Mouse (Mus musculus) MEL (cell line): ENCODE results near the gene Dmkn. TPM values are rescaled to one million over a fixed set of nuclear protein-coding genes. Genes with fewer than 3 reads are reported as not detected.
A peak's percentile ranks its signal among the peaks of the same experiment; 100 is the strongest.

Experiments used
- DNase-seq: peaks from one replicate; pipeline ENCODE4 v3.0.0; 2011; ENCODE audit warnings: low read depth, low spot score
- H3K27ac ChIP-seq: 2 replicates; pipeline ENCODE4 v1.5.1; 2012; ENCODE audit warnings: low read depth, mild to moderate bottlenecking, control low read depth, low read length, moderate library complexity; ENCODE audit not compliant: control insufficient read depth
- H3K27me3 ChIP-seq, 2 experiments: fragments of 150-350 bp in 1 of 2; sonication (generic) in 1 of 2; 2 replicates each; pipeline ENCODE4 v1.6.1; 2012; ENCODE audit warnings: low read length in 2 of 2, mild to moderate bottlenecking in 2 of 2, improper control_type of control experiment in 1 of 2, moderate library complexity in 1 of 2; ENCODE audit not compliant: insufficient read depth in 2 of 2, control insufficient read depth in 1 of 2
- H3K36me3 ChIP-seq, 2 experiments: 2 replicates each; pipeline ENCODE4 v1.6.1; 2012 to 2014; ENCODE audit warnings: low read length in 2 of 2, improper control_type of control experiment in 1 of 2, inconsistent platforms in 1 of 2, mild to moderate bottlenecking in 1 of 2; ENCODE audit not compliant: insufficient read depth in 2 of 2, control insufficient read depth in 1 of 2
- H3K4me1 ChIP-seq, 2 experiments: fragments of 150-350 bp in 1 of 2; sonication (generic) in 1 of 2; 2 replicates each; pipeline ENCODE4 v1.6.1; 2012; ENCODE audit warnings: low read length in 2 of 2, improper control_type of control experiment in 1 of 2, mild to moderate bottlenecking in 1 of 2; ENCODE audit not compliant: insufficient read depth in 2 of 2, control insufficient read depth in 1 of 2
- H3K4me3 ChIP-seq, 2 experiments: fragments of 150-350 bp in 1 of 2; sonication (generic) in 1 of 2; 2 replicates each; pipeline ENCODE4 v1.5.1; 2012; ENCODE audit warnings: low read depth in 2 of 2, low read length in 2 of 2, mild to moderate bottlenecking in 2 of 2, moderate library complexity in 2 of 2, control low read depth in 1 of 2, improper control_type of control experiment in 1 of 2; ENCODE audit not compliant: control insufficient read depth in 1 of 2, insufficient read depth in 1 of 2
- H3K79me2 ChIP-seq: 2 replicates; pipeline ENCODE4 v1.6.1; 2012; ENCODE audit warnings: mild to moderate bottlenecking, low read length, moderate library complexity; ENCODE audit not compliant: control insufficient read depth, poor library complexity, insufficient read depth
- H3K9ac ChIP-seq: 2 replicates; pipeline ENCODE4 v1.6.1; 2012; ENCODE audit warnings: low read depth, mild to moderate bottlenecking, control low read depth, low read length, moderate library complexity; ENCODE audit not compliant: control insufficient read depth, poor library complexity, severe bottlenecking
- H3K9me3 ChIP-seq: fragments of 150-350 bp; sonication (generic); replicated peaks from 2 replicates; pipeline ENCODE4 v1.6.1; 2012; ENCODE audit warnings: mild to moderate bottlenecking, low read length, improper control_type of control experiment, moderate library complexity; ENCODE audit not compliant: insufficient read depth
- BHLHE40 ChIP-seq: IDR thresholded peaks from 2 replicates; pipeline ENCODE4 v1.6.1; 2012; ENCODE audit warnings: low read depth, mild to moderate bottlenecking, inconsistent platforms, low read length, improper control_type of control experiment, borderline replicate concordance
- CHD1 ChIP-seq: IDR thresholded peaks from 2 replicates; pipeline ENCODE4 v1.6.1; 2012; ENCODE audit warnings: low read depth, mild to moderate bottlenecking, inconsistent platforms, low read length, improper control_type of control experiment
- CHD2 ChIP-seq: IDR thresholded peaks from 2 replicates; pipeline ENCODE4 v1.6.1; 2011; ENCODE audit warnings: low read length, improper control_type of control experiment
- E2F4 ChIP-seq: IDR thresholded peaks from 2 replicates; pipeline ENCODE4 v1.6.1; 2011; ENCODE audit warnings: low read depth, low read length, improper control_type of control experiment, borderline replicate concordance
- ELF1 ChIP-seq: IDR thresholded peaks from 2 replicates; pipeline ENCODE4 v1.6.1; 2014; ENCODE audit warnings: low read depth, mild to moderate bottlenecking, inconsistent platforms, low read length, improper control_type of control experiment, moderate library complexity
- EP300 ChIP-seq, 2 experiments: IDR thresholded peaks; 2 replicates each; pipeline ENCODE4 v1.6.1; 2011; ENCODE audit warnings: improper control_type of control experiment in 2 of 2, low read length in 2 of 2, low read depth in 1 of 2, mild to moderate bottlenecking in 1 of 2
- GABPA ChIP-seq: IDR thresholded peaks from 2 replicates; pipeline ENCODE4 v1.6.1; 2012; ENCODE audit warnings: low read depth, mild to moderate bottlenecking, inconsistent platforms, low read length, improper control_type of control experiment, moderate library complexity
- GATA1 ChIP-seq: IDR thresholded peaks from 2 replicates; pipeline ENCODE4 v1.6.1; 2011; ENCODE audit warnings: low read depth, low read length, improper control_type of control experiment
- JUND ChIP-seq: IDR thresholded peaks from 2 replicates; pipeline ENCODE4 v1.6.1; 2011; ENCODE audit warnings: low read depth, mild to moderate bottlenecking, improper control_type of control experiment, low read length
- KAT2A ChIP-seq: conservative IDR thresholded peaks from 2 replicates; pipeline ENCODE4 v1.6.1; 2012; ENCODE audit warnings: low read depth, low read length, improper control_type of control experiment, inconsistent platforms
- MAFK ChIP-seq: IDR thresholded peaks from 2 replicates; pipeline ENCODE4 v1.6.1; 2011; ENCODE audit warnings: low read depth, mild to moderate bottlenecking, low read length, improper control_type of control experiment, borderline replicate concordance
- MAX ChIP-seq: IDR thresholded peaks from 2 replicates; pipeline ENCODE4 v1.6.1; 2011; ENCODE audit warnings: low read length, improper control_type of control experiment
- MXI1 ChIP-seq: IDR thresholded peaks from 2 replicates; pipeline ENCODE4 v1.6.1; 2011; ENCODE audit warnings: mild to moderate bottlenecking, low read depth, low read length, improper control_type of control experiment
- MYC ChIP-seq: IDR thresholded peaks from 2 replicates; pipeline ENCODE4 v1.6.1; 2011; ENCODE audit warnings: low read depth, mild to moderate bottlenecking, low read length, improper control_type of control experiment, moderate library complexity
- NRF1 ChIP-seq: IDR thresholded peaks from 2 replicates; pipeline ENCODE4 v1.6.1; 2014; ENCODE audit warnings: low read depth, mild to moderate bottlenecking, inconsistent platforms, low read length, improper control_type of control experiment, moderate library complexity; ENCODE audit not compliant: poor library complexity, insufficient read depth, severe bottlenecking
- POLR2AphosphoS2 ChIP-seq: IDR thresholded peaks from 2 replicates; pipeline ENCODE4 v1.6.1; 2011; ENCODE audit warnings: low read length, improper control_type of control experiment
- POLR2AphosphoS5 ChIP-seq: IDR thresholded peaks from 2 replicates; pipeline ENCODE4 v1.6.1; 2012; ENCODE audit warnings: low read depth, borderline replicate concordance, mild to moderate bottlenecking, inconsistent platforms, low read length, moderate library complexity, mixed read lengths
- RAD21 ChIP-seq: IDR thresholded peaks from 2 replicates; pipeline ENCODE4 v1.6.1; 2011; ENCODE audit warnings: mild to moderate bottlenecking, low read depth, low read length, improper control_type of control experiment
- RCOR1 ChIP-seq: IDR thresholded peaks from 2 replicates; pipeline ENCODE4 v1.6.1; 2012; ENCODE audit warnings: low read depth, mild to moderate bottlenecking, inconsistent platforms, low read length, improper control_type of control experiment
- SIN3A ChIP-seq: IDR thresholded peaks from 2 replicates; pipeline ENCODE4 v1.6.1; 2012; ENCODE audit warnings: low read length, improper control_type of control experiment, inconsistent platforms
- SMC3 ChIP-seq: IDR thresholded peaks from 2 replicates; pipeline ENCODE4 v1.6.1; 2011; ENCODE audit warnings: low read depth, low read length, improper control_type of control experiment
- TAL1 ChIP-seq: IDR thresholded peaks from 2 replicates; pipeline ENCODE4 v1.6.1; 2012; ENCODE audit warnings: mild to moderate bottlenecking, inconsistent platforms, low read length, moderate library complexity, mixed read lengths
- TBP ChIP-seq: IDR thresholded peaks from 2 replicates; pipeline ENCODE4 v1.8.0; 2011; ENCODE audit warnings: low read depth, low read length, improper control_type of control experiment
- UBTF ChIP-seq: IDR thresholded peaks from 2 replicates; pipeline ENCODE4 v1.6.1; 2012; ENCODE audit warnings: low read depth, mild to moderate bottlenecking, inconsistent platforms, low read length, improper control_type of control experiment, moderate library complexity, borderline replicate concordance; ENCODE audit not compliant: insufficient read depth
- USF1 ChIP-seq: IDR thresholded peaks from 2 replicates; pipeline ENCODE4 v1.6.1; 2014; ENCODE audit warnings: low read depth, mild to moderate bottlenecking, inconsistent platforms, low read length, improper control_type of control experiment, moderate library complexity
- USF2 ChIP-seq, 2 experiments: IDR thresholded peaks; 2 replicates each; pipeline ENCODE4 v1.6.1; 2011 to 2012; ENCODE audit warnings: improper control_type of control experiment in 2 of 2, low read length in 2 of 2, borderline replicate concordance in 1 of 2, inconsistent platforms in 1 of 2, low read depth in 1 of 2, mild to moderate bottlenecking in 1 of 2; ENCODE audit not compliant: insufficient read depth in 1 of 2
- ZKSCAN1 ChIP-seq: IDR thresholded peaks from 2 replicates; pipeline ENCODE4 v1.6.1; 2012; ENCODE audit warnings: low read depth, mild to moderate bottlenecking, inconsistent platforms, low read length, improper control_type of control experiment, moderate library complexity
- ZMIZ1 ChIP-seq: IDR thresholded peaks from 2 replicates; pipeline ENCODE4 v1.6.1; 2012; ENCODE audit warnings: low read depth, mild to moderate bottlenecking, inconsistent platforms, low read length, improper control_type of control experiment, moderate library complexity
- polyA plus RNA-seq, 2 experiments: library from polyadenylated mRNA; stranded (reverse) in 1 of 2; unstranded in 1 of 2; fragments of >175 nt in 1 of 2; fragments of >200 nt in 1 of 2; gene quantifications; 2 replicates each; pipeline versions ENCODE4 v1.2.1 to v1.2.4; 2012; ENCODE audit warnings: low replicate concordance in 2 of 2, low read depth in 1 of 2; ENCODE audit not compliant: insufficient read length in 2 of 2, insufficient read depth in 1 of 2, missing spikeins in 1 of 2
- total RNA-seq: library from RNA; depleted of rRNA; stranded (reverse); fragments of 300-350 nt; gene quantifications from 2 replicates; pipeline ENCODE4 v1.2.3, GENCODE M21; 2012

The Dmkn gene
- total and polyA plus RNA-seq, 3 experiments, result not detected

GRCm38 (mm10) chr7:30794921-30795320 is 31.4 kb downstream of the Dmkn start:
- no peak overlapping the region for H3K9ac ChIP-seq
- no peaks in the 10 kb centered on the region for H3K79me2 ChIP-seq
- no peaks in the 10 kb centered on the region for H3K9me3 ChIP-seq
- TF ChIP-seq MAFK (no peak), GATA1 (no peak), RAD21 (no peak), JUND (no peak), MAX (no peak), CHD2 (no peak), ZKSCAN1 (no peak), MYC (no peak), USF1 (no peak), KAT2A (no peak), CHD1 (no peak), ELF1 (no peak), E2F4 (no peak), BHLHE40 (no peak), UBTF (no peak), POLR2AphosphoS2 (no peak), MXI1 (no peak)
- DNase-seq, result peak; percentile 36
- no peaks in the 10 kb centered on the region for H3K36me3 ChIP-seq
- peaks cover 0 to 6% of the 10 kb centered on the region in 2 experiments; a peak in 2 of 4 replicates for H3K27me3 ChIP-seq
- no peak overlapping the region for H3K27ac ChIP-seq
- no peaks in the 10 kb centered on the region for H3K4me1 ChIP-seq
- no peak overlapping the region for H3K4me3 ChIP-seq

DNA sequence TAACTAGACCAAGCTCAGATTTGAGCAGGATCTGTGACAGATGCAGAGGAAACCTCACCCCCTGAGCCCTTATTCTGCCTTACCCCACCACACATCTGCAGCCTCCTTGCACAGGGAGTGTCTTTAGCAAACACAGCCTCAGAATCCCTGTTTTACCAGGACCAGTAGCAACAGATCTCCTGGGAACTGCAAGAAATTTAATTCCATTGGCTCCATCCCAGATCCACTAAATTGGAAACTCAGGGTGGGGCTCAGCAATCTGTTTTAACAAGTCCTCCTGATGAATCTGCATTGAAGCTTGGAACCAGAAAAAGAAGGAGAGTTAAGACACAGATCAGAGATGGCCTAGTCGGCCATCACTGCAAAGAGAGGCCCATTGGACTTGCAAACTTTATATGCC is 33.2 kb downstream of the Dmkn start:
- Histone ChIP-seq H3K36me3 (no peaks in the 10 kb centered on the region), H3K9ac (no peak overlapping the region), H3K27ac (no peak overlapping the region), H3K9me3 (no peaks in the 10 kb centered on the region), H3K4me3 (no peak overlapping the region), H3K4me1 (no peaks in the 10 kb centered on the region), H3K79me2 (no peaks in the 10 kb centered on the region), H3K27me3 (peaks cover 0 to 4% of the 10 kb centered on the region in 2 experiments; a peak in 2 of 4 replicates)
- no peak for DNase-seq
- no peak for TF ChIP-seq E2F4
- no peak for TF ChIP-seq RCOR1
- no peak for TF ChIP-seq EP300 (IDR thresholded peaks at IDR 0.05; ENCODE audit: low read depth in 1 of 2, low read length in 2 of 2)
- no peak for TF ChIP-seq BHLHE40
- no peak for TF ChIP-seq USF2 (IDR thresholded peaks at IDR 0.05; ENCODE audit: borderline replicate concordance in 1 of 2, insufficient read depth in 1 of 2, low read depth in 1 of 2, low read length in 2 of 2)
- no peak for TF ChIP-seq GATA1
- no peak for TF ChIP-seq SIN3A
- TF ChIP-seq ELF1, result no peak
- TF ChIP-seq ZMIZ1, result no peak
- TF ChIP-seq MAX, result no peak
- no peak for TF ChIP-seq SMC3
- TF ChIP-seq NRF1, result no peak
- no peak for TF ChIP-seq JUND
- no peak for TF ChIP-seq TAL1
- TF ChIP-seq RAD21, result no peak
- TF ChIP-seq KAT2A, result no peak
- TF ChIP-seq GABPA, result no peak
- no peak for TF ChIP-seq POLR2AphosphoS5
- TF ChIP-seq TBP, result no peak
